Mouse (Mus musculus): ENCODE results near the gene 2010111I01Rik. TPM values are rescaled to one million over a fixed set of nuclear protein-coding genes. Genes with fewer than 3 reads are reported as not detected.
"Not testable (repeated sequence)": the region's sequence is repeated elsewhere in the genome, so short reads cannot be mapped to it uniquely, and the experiment has no call there.

2010111I01Rik gene
- polyA plus RNA-seq, 2 experiments = 10.7 to 13.6 TPM

DNA sequence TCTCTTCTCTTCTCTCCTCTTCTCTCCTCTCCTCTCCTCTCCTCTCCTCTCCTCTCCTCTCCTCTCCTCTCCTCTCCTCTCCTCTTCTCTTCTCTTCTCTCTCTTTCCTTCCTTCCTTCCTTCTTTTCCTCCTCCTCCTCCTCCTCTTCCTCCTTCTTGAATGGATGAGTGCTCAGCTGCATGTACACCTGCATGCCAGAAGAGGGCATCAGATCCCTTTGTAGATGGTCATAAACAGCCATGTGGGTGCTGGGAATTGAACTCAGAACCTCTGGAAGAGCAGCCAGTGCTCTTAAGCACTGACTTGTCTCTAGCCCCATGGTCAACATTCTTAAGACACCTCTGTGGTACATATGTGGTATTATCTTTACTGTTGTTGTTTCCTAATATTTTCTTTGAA is 269.8 kb downstream of the 2010111I01Rik start:
- H3K36me3 ChIP-seq (replicated peaks; ENCODE audit: control insufficient read depth, insufficient read depth, low read depth); H3K4me3 ChIP-seq (ENCODE audit: insufficient read depth in 1 of 2, low read depth in 2 of 2, low read length in 2 of 2); H3K4me2 ChIP-seq (ENCODE audit: low read depth); ATAC-seq (ENCODE audit: insufficient read depth); H3K4me1 ChIP-seq (replicated peaks; ENCODE audit: control insufficient read depth in 2 of 2, insufficient read depth in 2 of 2, low read length in 1 of 2); DNase-seq (ENCODE audit: low read depth in 3 of 3, low spot score in 3 of 3); H3K9me3 ChIP-seq (ENCODE audit: control insufficient read depth, low read length); H3K27ac ChIP-seq; H3K27me3 ChIP-seq (ENCODE audit: control insufficient read depth, insufficient read depth, low read length); H3K9ac ChIP-seq (replicated peaks): not testable (repeated sequence)
- TF ChIP-seq CTCF (IDR thresholded peaks at IDR 0.05; ENCODE audit: low read depth) = peak; percentile 40; the same call in 1 of the 2 replicates

GRCm38 (mm10) chr13:63235551-63235950 is 270.9 kb downstream of the 2010111I01Rik start:
- H3K9ac ChIP-seq (replicated peaks) = no peak overlapping the region
- H3K4me1 ChIP-seq (replicated peaks; ENCODE audit: control insufficient read depth in 2 of 2, insufficient read depth in 2 of 2, low read length in 1 of 2) = peaks cover 0 to 9% of the 10 kb centered on the region in 2 experiments; a peak in 1 of 4 replicates
- no peak for DNase-seq (ENCODE audit: low read depth in 3 of 3, low spot score in 3 of 3)
- no peak for ATAC-seq (ENCODE audit: insufficient read depth)
- 66% methylated on average over 3 of the region's 3 CpGs for WGBS (ENCODE audit: insufficient replicate concordance)
- H3K4me3 ChIP-seq (ENCODE audit: insufficient read depth in 1 of 2, low read depth in 2 of 2, low read length in 2 of 2) = no peak overlapping the region
- H3K4me2 ChIP-seq (ENCODE audit: low read depth) = no peak overlapping the region
- no peak overlapping the region for H3K27ac ChIP-seq
- H3K36me3 ChIP-seq (replicated peaks; ENCODE audit: control insufficient read depth, insufficient read depth, low read depth) = no peaks in the 10 kb centered on the region
- no peaks in the 10 kb centered on the region for H3K9me3 ChIP-seq (ENCODE audit: control insufficient read depth, low read length)
- TF ChIP-seq CTCF (IDR thresholded peaks at IDR 0.05; ENCODE audit: low read depth) (no peak), EP300 (IDR thresholded peaks at IDR 0.05; ENCODE audit: low read depth) (no peak)
- H3K27me3 ChIP-seq (ENCODE audit: control insufficient read depth, insufficient read depth, low read length) = no peaks in the 10 kb centered on the region

- Histone ChIP-seq H3K9ac (replicated peaks) (no peak overlapping the region), H3K27ac (no peak overlapping the region), H3K9me3 (ENCODE audit: control insufficient read depth, low read length) (no peaks in the 10 kb centered on the region), H3K4me1 (replicated peaks; ENCODE audit: control insufficient read depth in 2 of 2, insufficient read depth in 2 of 2, low read length in 1 of 2) (peaks cover 3 to 8% of the 10 kb centered on the region in 2 experiments; a peak in 2 of 4 replicates), H3K27me3 (ENCODE audit: control insufficient read depth, insufficient read depth, low read length) (no peaks in the 10 kb centered on the region), H3K4me3 (ENCODE audit: insufficient read depth in 1 of 2, low read depth in 2 of 2, low read length in 2 of 2) (no peak overlapping the region), H3K36me3 (replicated peaks; ENCODE audit: control insufficient read depth, insufficient read depth, low read depth) (no peaks in the 10 kb centered on the region), H3K4me2 (ENCODE audit: low read depth) (no peak overlapping the region)
- DNase-seq (ENCODE audit: low read depth in 3 of 3, low spot score in 3 of 3) (no peak), ATAC-seq (ENCODE audit: insufficient read depth) (no peak)
- WGBS (ENCODE audit: insufficient replicate concordance) = 23% methylated on average over 5 of the region's 5 CpGs
- TF ChIP-seq EP300 (IDR thresholded peaks at IDR 0.05; ENCODE audit: low read depth) = no peak
- no peak for TF ChIP-seq CTCF (IDR thresholded peaks at IDR 0.05; ENCODE audit: low read depth)
Observed at GRCm38 (mm10) chr13:63236159-63236893, 271.6 kb downstream of the 2010111I01Rik start.

GRCm38 (mm10) chr13:63238045-63238444 is 273.4 kb downstream of the 2010111I01Rik start:
- Histone ChIP-seq H3K4me1 (replicated peaks; ENCODE audit: control insufficient read depth in 2 of 2, insufficient read depth in 2 of 2, low read length in 1 of 2) (peaks cover 3 to 8% of the 10 kb centered on the region in 2 experiments; a peak in 3 of 4 replicates), H3K4me3 (ENCODE audit: insufficient read depth in 1 of 2, low read depth in 2 of 2, low read length in 2 of 2) (no peak overlapping the region), H3K4me2 (ENCODE audit: low read depth) (no peak overlapping the region), H3K27me3 (ENCODE audit: control insufficient read depth, insufficient read depth, low read length) (no peaks in the 10 kb centered on the region), H3K36me3 (replicated peaks; ENCODE audit: control insufficient read depth, insufficient read depth, low read depth) (no peaks in the 10 kb centered on the region), H3K9me3 (ENCODE audit: control insufficient read depth, low read length) (no peaks in the 10 kb centered on the region), H3K9ac (replicated peaks) (no peak overlapping the region), H3K27ac (no peak overlapping the region)
- TF ChIP-seq CTCF (IDR thresholded peaks at IDR 0.05; ENCODE audit: low read depth) (no peak), EP300 (IDR thresholded peaks at IDR 0.05; ENCODE audit: low read depth) (no peak)
- 82% methylated on average over 7 of the region's 7 CpGs for WGBS (ENCODE audit: insufficient replicate concordance)
- DNase-seq (ENCODE audit: low read depth in 3 of 3, low spot score in 3 of 3) = no peak
- no peak for ATAC-seq (ENCODE audit: insufficient read depth)

GRCm38 (mm10) chr13:63239301-63239804 is 274.7 kb downstream of the 2010111I01Rik start:
- no peak for TF ChIP-seq EP300 (IDR thresholded peaks at IDR 0.05; ENCODE audit: low read depth)
- TF ChIP-seq CTCF (IDR thresholded peaks at IDR 0.05; ENCODE audit: low read depth) = no peak
- no peak overlapping the region for H3K27ac ChIP-seq
- H3K4me3 ChIP-seq (ENCODE audit: insufficient read depth in 1 of 2, low read depth in 2 of 2, low read length in 2 of 2) = peak overlapping the region; percentile 68 to 76
- no peaks in the 10 kb centered on the region for H3K36me3 ChIP-seq (replicated peaks; ENCODE audit: control insufficient read depth, insufficient read depth, low read depth)
- peak overlapping the region; percentile 92 for H3K4me2 ChIP-seq (ENCODE audit: low read depth)
- DNase-seq (ENCODE audit: low read depth in 3 of 3, low spot score in 3 of 3) = no peak
- H3K9ac ChIP-seq (replicated peaks) = peak overlapping the region; percentile 86
- H3K4me1 ChIP-seq (replicated peaks; ENCODE audit: control insufficient read depth in 2 of 2, insufficient read depth in 2 of 2, low read length in 1 of 2) = peaks cover 3 to 8% of the 10 kb centered on the region in 2 experiments; a peak in 3 of 4 replicates
- ATAC-seq (ENCODE audit: insufficient read depth) = peak; percentile 52
- H3K9me3 ChIP-seq (ENCODE audit: control insufficient read depth, low read length) = no peaks in the 10 kb centered on the region
- WGBS (ENCODE audit: insufficient replicate concordance) = 21% methylated on average over 11 of the region's 11 CpGs
- H3K27me3 ChIP-seq (ENCODE audit: control insufficient read depth, insufficient read depth, low read length) = no peaks in the 10 kb centered on the region

Measured in liver, embryonic 14.5 days (tissue).